Mouse (Mus musculus) lung, postnatal 10 days (tissue): ENCODE results near the gene Atp11a.

ENCODE experiments used
- DNase-seq: peaks from one replicate; pipeline ENCODE4 v3.0.0; 2021

The Atp11a gene

DNA sequence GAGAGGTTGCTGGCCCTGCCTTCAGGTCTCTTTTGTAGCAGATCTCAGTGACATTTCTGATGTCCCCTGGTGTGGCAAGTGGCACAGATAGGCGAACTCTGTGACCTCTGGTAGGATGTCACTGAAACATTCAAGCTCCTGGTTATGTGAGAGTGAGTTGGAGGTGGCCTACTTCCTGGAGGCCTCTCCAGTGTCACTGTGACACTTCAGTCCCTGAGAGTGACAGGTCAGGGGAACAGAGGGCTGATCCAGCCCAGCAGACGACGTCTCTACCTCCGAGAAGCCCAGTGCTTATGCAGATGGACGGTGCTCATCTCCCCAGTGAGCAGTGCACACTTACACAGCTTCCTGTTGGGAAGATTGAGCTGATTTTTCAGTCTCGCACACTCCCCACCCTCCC is 68.4 kb downstream of the Atp11a start:
- DNase-seq: no peak

DNA sequence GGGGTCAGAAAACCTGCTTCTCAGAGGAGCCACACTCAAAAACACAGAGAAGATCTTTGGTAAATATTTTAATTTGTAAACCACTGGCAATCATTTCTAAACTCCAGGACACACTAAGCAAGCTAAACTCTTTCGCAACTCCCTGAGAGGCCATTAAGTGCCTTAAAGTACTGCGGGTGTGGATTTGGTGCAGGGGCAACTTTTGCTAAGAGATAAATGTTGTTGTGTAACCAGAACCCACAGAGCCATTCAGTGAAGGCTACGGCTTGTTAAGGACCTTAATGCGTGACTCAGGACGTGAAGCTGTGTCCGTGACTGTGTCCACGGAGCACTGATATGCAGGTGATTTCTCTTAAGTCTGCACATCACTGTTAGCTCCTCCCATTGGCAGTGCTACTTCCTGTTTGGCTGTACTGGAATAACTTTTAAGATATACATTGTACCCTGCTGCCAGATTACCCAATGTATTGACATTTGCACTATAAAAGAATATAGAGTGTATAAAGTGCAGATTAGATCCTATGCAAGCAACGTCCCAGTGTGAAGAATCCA is 68.9 kb downstream of the Atp11a start:
- peak; percentile 70 for DNase-seq

DNA sequence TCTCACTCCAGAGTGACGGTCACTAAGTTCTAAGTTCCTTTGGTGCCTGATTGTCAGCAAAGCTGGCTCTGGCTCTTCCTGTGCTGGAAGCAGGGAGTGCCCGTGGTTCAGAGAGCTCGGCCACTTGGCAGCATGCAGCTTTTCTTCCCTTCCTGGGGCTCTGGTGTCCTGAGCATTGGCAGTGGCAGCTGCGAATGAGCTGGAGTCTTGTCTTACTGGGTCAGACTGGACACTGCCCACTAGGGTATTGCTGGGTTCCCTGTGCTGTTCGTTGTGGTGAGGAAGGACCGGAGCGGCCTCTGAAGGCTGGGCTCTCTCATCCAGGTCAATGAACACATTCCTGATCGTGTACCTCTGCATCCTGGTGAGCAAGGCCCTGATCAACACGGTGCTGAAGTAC is 70.3 kb downstream of the Atp11a start:
- DNase-seq: no peak

GRCm38 (mm10) chr8:12828298-12828697 is 71.5 kb downstream of the Atp11a start:
- DNase-seq: no peak

DNA sequence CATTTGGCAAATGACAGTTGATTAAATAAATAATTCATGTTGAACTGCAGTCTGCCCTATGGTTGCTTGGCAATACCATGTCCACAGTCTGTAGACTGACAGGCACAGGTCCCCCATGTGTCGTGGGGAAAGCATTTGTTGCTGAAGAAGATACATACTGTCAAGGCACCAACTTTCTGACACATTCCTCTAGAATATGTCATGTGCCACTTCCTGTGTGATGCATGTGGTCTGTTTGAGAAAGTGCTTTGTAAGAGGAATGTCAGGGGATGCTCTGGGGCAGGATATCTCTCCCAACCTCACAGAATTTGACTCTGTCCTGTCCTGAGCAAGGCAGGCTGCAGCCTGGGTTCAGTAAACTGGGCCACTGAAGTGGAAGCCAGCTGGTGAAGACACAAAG is 72.6 kb downstream of the Atp11a start:
- no peak for DNase-seq

- no peak for DNase-seq
Measured at GRCm38 (mm10) chr8:12831659-12832589, 75.1 kb downstream of the Atp11a start.

DNA sequence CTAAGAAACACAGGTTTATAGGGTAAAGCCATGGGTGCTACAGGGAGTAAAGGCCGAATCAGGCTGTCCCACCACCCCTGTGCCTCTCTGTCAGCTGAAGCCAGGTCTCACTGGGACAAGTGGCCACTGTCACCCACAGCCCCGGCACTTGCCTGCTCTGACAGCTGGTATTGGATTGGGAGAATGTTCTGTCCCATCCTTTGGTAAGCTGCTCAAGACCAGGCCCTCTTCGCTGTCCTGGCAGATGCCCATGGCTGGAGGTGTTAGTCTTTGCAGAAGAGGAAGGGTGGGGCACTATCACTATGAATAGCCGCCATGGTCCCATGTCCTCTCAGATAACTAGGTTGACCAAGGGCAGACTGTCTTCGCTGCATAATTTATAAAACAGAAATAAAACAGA is 76.8 kb downstream of the Atp11a start:
- DNase-seq: no peak

DNA sequence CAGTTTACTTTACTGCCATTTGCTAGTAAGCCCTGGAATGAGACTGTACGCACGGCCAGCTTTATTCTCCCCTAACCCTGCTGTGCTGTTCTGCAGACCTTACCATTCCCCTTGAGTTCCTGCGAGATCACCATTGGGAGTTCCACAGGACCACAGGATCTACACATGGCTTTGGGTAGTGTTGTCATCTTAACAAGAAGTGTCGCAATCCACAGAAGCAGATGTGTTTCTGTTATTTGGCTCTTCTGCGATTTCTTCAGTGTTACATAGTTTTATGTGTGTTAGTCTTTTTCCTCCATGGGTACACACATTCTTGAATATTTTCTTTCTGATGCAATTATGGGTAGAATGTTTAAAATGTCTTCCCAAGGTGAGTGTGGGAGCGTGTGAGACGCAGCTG is 84.0 kb downstream of the Atp11a start:
- no peak for DNase-seq

GRCm38 (mm10) chr8:12842342-12842995 is 85.7 kb downstream of the Atp11a start:
- no peak for DNase-seq

GRCm38 (mm10) chr8:12844347-12844950 is 87.6 kb downstream of the Atp11a start:
- no peak for DNase-seq

DNA sequence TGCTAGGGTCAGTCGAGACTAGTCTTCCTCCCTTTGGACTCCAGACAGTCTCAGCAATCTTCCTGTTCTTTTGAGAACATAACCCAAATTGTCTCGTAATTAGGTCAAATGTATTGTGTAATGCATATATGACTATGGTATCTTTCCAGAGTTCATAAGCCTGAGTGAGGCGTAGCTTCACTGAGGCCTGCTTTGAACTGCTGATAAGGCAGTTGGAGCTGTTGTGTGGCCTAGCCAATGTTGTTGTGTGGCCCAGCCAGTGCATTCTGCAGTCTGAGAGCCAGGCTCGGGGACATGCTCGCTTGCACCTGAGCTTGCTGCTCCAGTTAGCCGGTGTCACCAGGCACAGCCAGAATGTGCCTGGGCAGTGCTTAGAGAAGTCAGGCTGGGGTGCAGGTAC is 89.6 kb downstream of the Atp11a start:
- no peak for DNase-seq

GRCm38 (mm10) chr8:12851241-12851640 is 94.4 kb downstream of the Atp11a start:
- DNase-seq: no peak

DNA sequence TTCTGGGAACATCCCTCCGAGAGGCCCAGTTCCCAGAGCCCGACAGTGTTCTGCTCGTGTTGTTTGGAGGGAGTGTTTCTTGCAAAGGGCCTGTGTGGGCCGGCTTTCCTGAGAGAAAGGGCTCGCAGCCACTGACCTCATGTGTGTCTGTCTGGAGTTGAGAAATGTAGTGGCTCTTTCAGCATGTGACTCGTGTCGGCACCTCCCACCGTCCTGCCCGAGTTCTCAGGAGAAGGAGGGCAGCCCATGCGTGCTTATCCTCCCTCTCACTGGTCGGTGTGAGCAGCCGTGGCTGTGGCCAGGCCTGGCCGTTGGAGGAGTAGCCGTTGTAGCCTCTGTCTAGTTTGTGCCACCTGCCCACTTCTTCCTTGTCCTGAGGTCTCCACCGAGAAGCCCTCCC is 99.2 kb downstream of the Atp11a start:
- peak; percentile 21 for DNase-seq

DNA sequence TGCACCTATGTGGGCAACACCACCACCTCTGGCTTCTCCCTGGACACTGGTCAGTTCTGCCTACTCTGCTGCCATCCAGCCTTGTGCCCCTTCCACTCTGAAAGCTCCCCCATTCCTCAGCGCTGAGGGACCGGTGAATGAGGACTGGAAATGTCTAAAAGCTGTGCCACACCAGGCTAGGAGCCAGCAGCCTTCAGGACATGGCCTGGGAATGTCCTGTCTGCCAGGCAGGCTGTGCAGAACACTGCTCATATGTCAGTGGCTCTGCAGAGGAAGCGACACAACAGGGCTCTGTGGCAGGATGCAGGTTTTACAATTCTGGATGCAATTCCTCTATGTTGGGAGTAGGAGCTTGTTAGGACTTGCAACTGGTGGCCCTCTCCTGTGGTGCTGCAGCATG is 106.2 kb downstream of the Atp11a start:
- DNase-seq: no peak

DNA sequence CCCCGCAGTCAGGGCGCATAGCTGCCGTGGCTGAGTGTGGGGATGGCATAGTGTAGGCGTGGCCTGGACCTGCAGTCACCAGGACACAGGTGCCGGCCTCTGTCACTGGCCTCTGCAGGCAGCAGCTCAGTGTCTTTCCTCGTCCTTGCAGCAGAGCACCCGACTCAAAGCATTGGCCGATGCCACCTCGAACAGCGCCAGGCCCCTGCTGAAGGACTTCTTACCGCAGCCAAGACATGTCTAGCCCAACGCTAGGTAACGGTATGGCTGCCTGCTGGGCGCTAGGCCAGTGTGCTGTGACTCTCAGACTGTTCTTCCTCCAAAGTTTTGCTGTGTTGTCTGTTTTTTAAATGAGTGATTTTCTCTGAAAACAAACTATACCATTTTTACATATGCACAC is 106.8 kb downstream of the Atp11a start:
- no peak for DNase-seq

- no peak for DNase-seq
Measured at GRCm38 (mm10) chr8:12865790-12866189, 109.0 kb downstream of the Atp11a start.

GRCm38 (mm10) chr8:12869661-12870060 is 112.8 kb downstream of the Atp11a start:
- DNase-seq: no peak

DNA sequence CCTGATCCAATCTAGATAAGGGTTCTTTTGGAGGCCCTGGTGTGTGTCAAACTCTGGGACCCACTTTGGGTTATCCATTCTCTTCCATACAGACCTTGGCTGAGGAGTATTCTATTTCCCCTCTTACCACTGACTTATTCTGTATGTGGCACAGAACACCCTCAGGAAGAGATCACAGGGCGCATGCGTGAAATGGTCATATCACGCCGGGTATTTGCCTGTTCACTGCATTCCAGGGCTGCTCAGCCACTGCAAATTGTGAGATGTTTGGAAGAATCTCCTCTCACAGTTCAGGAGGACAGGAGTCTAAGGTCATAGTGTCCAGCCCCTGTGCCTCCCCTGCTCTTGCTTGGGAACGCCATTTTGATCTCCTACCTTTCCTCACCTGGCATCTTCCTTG is 113.8 kb downstream of the Atp11a start:
- DNase-seq: no peak

- no peak for DNase-seq
Measured at GRCm38 (mm10) chr8:12871461-12871860, 114.6 kb downstream of the Atp11a start.

DNA sequence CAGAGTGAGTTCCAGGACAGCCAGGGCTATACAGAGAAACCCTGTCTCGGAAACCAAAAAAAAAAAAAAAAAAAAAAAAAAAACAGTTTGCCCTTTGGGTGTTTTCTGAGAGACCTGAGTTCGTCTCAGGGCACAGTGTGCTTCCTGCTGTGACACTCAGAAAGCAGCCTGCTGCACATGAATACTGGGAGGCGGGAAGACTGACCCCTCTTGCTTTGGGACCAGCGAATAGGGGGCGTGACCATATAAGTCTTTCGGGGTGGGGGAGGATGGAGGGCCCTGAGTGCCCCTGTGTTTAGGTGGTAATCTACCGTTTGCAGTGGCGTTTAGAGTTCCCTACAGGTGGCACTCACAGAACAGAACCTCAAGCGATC is 116.2 kb downstream of the Atp11a start:
- no peak for DNase-seq

DNA sequence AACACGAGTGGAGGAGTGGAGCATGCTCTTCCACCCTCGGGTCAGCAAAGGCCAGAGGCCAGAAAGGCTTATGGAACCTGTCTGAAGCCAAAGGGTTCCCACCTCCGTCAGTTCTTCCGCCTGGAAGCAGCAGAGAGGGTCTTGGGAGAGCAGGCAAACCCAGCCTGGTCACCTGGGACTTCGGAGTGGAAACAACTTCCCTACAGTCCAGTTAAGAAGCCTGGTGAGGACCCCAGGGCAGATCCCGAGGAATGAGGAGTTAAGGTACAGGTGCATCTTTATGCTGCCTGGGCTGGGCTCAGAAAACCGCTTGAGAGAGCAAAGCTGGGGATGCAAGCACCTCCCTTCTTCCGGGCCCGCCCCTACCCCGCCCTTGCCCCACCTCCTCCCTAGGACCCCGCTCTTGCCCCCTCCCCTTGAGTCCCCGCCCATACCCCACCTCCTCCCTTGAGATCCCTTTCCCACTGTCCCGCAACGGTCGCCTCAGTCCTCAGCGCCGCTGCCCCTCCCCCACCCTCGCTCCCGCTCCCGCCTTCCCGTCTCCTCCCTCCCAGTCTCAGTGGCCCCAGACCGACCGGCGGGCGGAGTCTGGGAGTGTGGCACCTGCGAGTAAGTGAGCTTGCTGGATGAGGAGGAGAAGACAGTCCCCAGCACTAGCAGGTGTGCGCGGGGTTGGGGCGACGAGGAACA is 116.7 kb downstream of the Atp11a start, which contains the start of gene Mcf2l:
Gene Mcf2l, plus strand, starts transcription at position 450 of the 690 bp plus-strand sequence.
- peak; percentile 70 for DNase-seq

GRCm38 (mm10) chr8:12874194-12874791 is 117.5 kb downstream of the Atp11a start:
- no peak for DNase-seq

GRCm38 (mm10) chr8:12874971-12875370 is 118.2 kb downstream of the Atp11a start:
- DNase-seq: no peak
